Mouse (Mus musculus): ENCODE measurements around the gene Ap4s1. TPM values are rescaled to one million over a fixed set of nuclear protein-coding genes. Genes with fewer than 3 reads are reported as not detected.

The Ap4s1 gene
- polyA plus RNA-seq, 2 experiments = 6.4 to 16.8 TPM

DNA sequence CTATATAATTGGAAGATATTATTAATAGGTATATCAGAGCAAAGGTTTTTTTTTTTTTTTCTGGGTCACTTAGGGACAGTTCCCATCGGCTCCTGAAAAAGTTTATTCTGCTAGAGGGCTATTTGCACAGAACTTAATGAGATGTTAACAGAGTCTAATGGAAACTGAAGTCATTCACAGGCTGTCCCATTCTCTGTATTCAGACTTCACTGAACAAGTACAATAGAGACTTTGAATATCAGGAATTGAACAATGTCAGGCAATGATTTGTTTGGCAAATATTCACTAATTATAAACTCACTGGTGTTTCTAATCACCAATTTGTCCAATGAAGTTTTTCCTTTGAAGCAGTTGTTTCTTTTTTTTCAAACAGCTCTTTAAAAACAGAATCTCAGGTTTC is 46.0 kb downstream of the Ap4s1 start:
- no peaks in the 10 kb centered on the region for H3K9me3 ChIP-seq (ENCODE audit: control insufficient read depth, low read length)
- peaks cover 3% of the 10 kb centered on the region for H3K36me3 ChIP-seq (replicated peaks; ENCODE audit: control insufficient read depth, insufficient read depth, low read depth)
- TF ChIP-seq EP300 (IDR thresholded peaks at IDR 0.05; ENCODE audit: low read depth) = no peak
- TF ChIP-seq CTCF (IDR thresholded peaks at IDR 0.05; ENCODE audit: low read depth) = no peak
- no peaks in the 10 kb centered on the region for H3K4me1 ChIP-seq (replicated peaks; ENCODE audit: control insufficient read depth in 2 of 2, insufficient read depth in 2 of 2, low read length in 1 of 2)
- no peak overlapping the region for H3K9ac ChIP-seq (replicated peaks)
- H3K4me3 ChIP-seq (ENCODE audit: insufficient read depth in 1 of 2, low read depth in 2 of 2, low read length in 2 of 2) = no peak overlapping the region
- ATAC-seq (ENCODE audit: insufficient read depth) (no peak), DNase-seq (ENCODE audit: low read depth in 3 of 3, low spot score in 3 of 3) (no peak)
- H3K27me3 ChIP-seq (ENCODE audit: control insufficient read depth, insufficient read depth, low read length) = no peaks in the 10 kb centered on the region
- H3K27ac ChIP-seq = no peak overlapping the region
- WGBS (ENCODE audit: insufficient replicate concordance) = 73% methylated on average over 1 of the region's 1 CpGs
- no peak overlapping the region for H3K4me2 ChIP-seq (ENCODE audit: low read depth)

DNA sequence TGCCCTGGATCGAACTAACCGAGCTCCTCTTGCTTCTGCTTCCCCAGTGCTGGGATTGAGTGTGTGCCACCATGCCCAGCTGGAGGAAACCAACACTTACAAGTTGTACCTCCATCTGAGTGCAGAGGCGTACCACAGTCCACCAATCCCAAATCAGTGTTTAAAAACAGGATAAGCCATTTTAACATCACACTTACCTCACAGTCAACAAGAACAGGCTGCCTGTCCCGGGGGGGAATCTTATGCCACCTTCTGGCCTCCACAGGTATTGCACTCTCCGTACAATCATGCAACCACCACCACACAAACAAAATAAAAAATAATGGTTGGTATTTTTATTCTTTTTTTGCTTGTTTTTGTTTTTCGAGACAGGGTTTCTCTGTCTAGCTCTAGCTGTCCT is 50.9 kb downstream of the Ap4s1 start:
- 62% methylated on average over 6 of the region's 6 CpGs for WGBS (ENCODE audit: insufficient replicate concordance)
- Histone ChIP-seq H3K9me3 (ENCODE audit: control insufficient read depth, low read length) (no peaks in the 10 kb centered on the region), H3K4me2 (ENCODE audit: low read depth) (no peak overlapping the region), H3K27me3 (ENCODE audit: control insufficient read depth, insufficient read depth, low read length) (no peaks in the 10 kb centered on the region), H3K36me3 (replicated peaks; ENCODE audit: control insufficient read depth, insufficient read depth, low read depth) (peaks cover 46% of the 10 kb centered on the region), H3K9ac (replicated peaks) (no peak overlapping the region), H3K4me1 (replicated peaks; ENCODE audit: control insufficient read depth in 2 of 2, insufficient read depth in 2 of 2, low read length in 1 of 2) (no peaks in the 10 kb centered on the region), H3K4me3 (ENCODE audit: insufficient read depth in 1 of 2, low read depth in 2 of 2, low read length in 2 of 2) (no peak overlapping the region), H3K27ac (no peak overlapping the region)
- no peak for TF ChIP-seq EP300 (IDR thresholded peaks at IDR 0.05; ENCODE audit: low read depth)
- TF ChIP-seq CTCF (IDR thresholded peaks at IDR 0.05; ENCODE audit: low read depth) = peak; percentile 84
- DNase-seq (ENCODE audit: low read depth in 3 of 3, low spot score in 3 of 3) (peak in 2 of 3 experiments; percentile 6 to 10), ATAC-seq (ENCODE audit: insufficient read depth) (peak; percentile 24; the same call in 1 of the 2 replicates)

DNA sequence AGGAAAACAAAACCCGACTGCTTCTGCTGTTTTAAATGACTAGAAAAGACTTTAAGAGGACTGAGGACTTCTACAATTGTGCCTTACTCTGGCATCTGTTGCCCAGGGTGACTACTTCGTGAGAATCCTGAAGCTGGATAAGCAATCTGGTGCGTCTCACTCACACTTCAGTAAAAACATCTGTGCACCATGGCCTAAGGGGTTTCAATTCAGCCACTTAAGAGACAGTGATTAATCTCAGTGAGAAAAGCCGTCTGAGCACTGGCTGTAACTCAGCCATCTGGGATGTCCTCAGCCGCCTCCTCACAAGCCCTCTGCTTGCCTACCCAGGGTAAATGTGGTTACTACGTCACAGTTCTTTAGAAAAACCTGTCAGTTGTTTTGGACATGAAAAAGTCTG is 54.1 kb downstream of the Ap4s1 start:
- H3K36me3 ChIP-seq (replicated peaks; ENCODE audit: control insufficient read depth, insufficient read depth, low read depth) = peaks cover 73% of the 10 kb centered on the region
- no peak for ATAC-seq (ENCODE audit: insufficient read depth)
- no peak overlapping the region for H3K27ac ChIP-seq
- TF ChIP-seq CTCF (IDR thresholded peaks at IDR 0.05; ENCODE audit: low read depth) (no peak), EP300 (IDR thresholded peaks at IDR 0.05; ENCODE audit: low read depth) (no peak)
- no peak overlapping the region for H3K9ac ChIP-seq (replicated peaks)
- no peak for DNase-seq (ENCODE audit: low read depth in 3 of 3, low spot score in 3 of 3)
- 84% methylated on average over 6 of the region's 6 CpGs for WGBS (ENCODE audit: insufficient replicate concordance)
- H3K4me2 ChIP-seq (ENCODE audit: low read depth) = no peak overlapping the region
- H3K4me3 ChIP-seq (ENCODE audit: insufficient read depth in 1 of 2, low read depth in 2 of 2, low read length in 2 of 2) = no peak overlapping the region
- no peaks in the 10 kb centered on the region for H3K9me3 ChIP-seq (ENCODE audit: control insufficient read depth, low read length)
- H3K4me1 ChIP-seq (replicated peaks; ENCODE audit: control insufficient read depth in 2 of 2, insufficient read depth in 2 of 2, low read length in 1 of 2) = no peaks in the 10 kb centered on the region
- no peaks in the 10 kb centered on the region for H3K27me3 ChIP-seq (ENCODE audit: control insufficient read depth, insufficient read depth, low read length)

DNA sequence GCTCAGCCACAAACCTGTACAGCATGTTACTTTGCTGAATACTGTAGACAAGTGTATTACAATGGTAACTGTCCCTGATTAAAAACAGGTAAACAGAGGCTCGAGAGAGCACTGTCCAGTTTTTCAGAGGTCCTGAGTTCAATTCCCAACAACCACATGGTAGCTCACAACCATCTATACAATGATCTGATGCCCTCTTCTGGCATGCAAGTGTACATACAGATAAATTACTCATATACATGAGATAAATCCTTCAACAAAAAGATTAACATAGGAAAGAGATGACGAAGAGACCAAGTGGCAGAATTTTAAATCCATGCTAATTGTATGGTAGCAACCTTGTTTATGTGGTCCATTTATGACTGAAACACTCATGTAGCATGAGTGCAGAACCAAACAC is 56.5 kb downstream of the Ap4s1 start:
- no peaks in the 10 kb centered on the region for H3K9me3 ChIP-seq (ENCODE audit: control insufficient read depth, low read length)
- H3K4me1 ChIP-seq (replicated peaks; ENCODE audit: control insufficient read depth in 2 of 2, insufficient read depth in 2 of 2, low read length in 1 of 2) = no peaks in the 10 kb centered on the region
- ATAC-seq (ENCODE audit: insufficient read depth) (no peak), DNase-seq (ENCODE audit: low read depth in 3 of 3, low spot score in 3 of 3) (no peak)
- peaks cover 88% of the 10 kb centered on the region for H3K36me3 ChIP-seq (replicated peaks; ENCODE audit: control insufficient read depth, insufficient read depth, low read depth)
- no peak overlapping the region for H3K27ac ChIP-seq
- 72% methylated on average over 2 of the region's 2 CpGs for WGBS (ENCODE audit: insufficient replicate concordance)
- no peak overlapping the region for H3K9ac ChIP-seq (replicated peaks)
- TF ChIP-seq EP300 (IDR thresholded peaks at IDR 0.05; ENCODE audit: low read depth) (no peak), CTCF (IDR thresholded peaks at IDR 0.05; ENCODE audit: low read depth) (no peak; the same call in 1 of the 2 replicates)
- H3K4me2 ChIP-seq (ENCODE audit: low read depth) = no peak overlapping the region
- no peak overlapping the region for H3K4me3 ChIP-seq (ENCODE audit: insufficient read depth in 1 of 2, low read depth in 2 of 2, low read length in 2 of 2)
- no peaks in the 10 kb centered on the region for H3K27me3 ChIP-seq (ENCODE audit: control insufficient read depth, insufficient read depth, low read length)

DNA sequence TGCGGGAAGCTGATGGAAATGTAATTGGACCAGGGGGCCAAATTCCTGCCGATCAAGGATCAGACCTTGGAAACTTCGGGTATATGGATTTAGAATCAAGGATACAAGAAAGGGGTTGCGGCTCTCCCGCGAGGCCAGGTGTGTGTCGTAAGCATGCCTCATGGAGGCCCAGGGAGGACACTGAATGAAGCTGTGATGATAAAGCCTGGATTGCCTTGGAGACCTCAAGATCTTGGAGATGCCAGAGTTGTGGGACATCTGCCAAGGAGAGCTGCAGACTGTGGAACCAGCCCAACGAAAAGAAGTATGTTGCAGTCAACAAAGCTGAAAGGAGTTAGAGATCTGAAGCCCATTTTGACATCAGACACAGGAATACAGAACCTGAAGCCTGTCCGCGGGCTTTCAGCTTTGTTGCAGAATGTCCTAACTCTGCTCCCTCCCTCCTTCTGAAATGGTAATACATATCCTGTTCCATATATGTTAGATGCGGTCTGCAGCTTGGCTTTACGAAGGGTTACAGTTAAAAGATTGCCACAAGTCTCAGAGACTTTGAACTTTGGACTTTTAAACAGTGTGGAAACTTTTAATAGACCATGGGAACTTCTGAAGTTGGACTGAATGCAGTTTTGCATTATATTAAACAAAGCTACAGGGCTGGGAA is 65.2 kb downstream of the Ap4s1 start:
- no peak overlapping the region for H3K27ac ChIP-seq
- H3K4me3 ChIP-seq (ENCODE audit: insufficient read depth in 1 of 2, low read depth in 2 of 2, low read length in 2 of 2) = no peak overlapping the region
- DNase-seq (ENCODE audit: low read depth in 3 of 3, low spot score in 3 of 3) (no peak), ATAC-seq (ENCODE audit: insufficient read depth) (no peak)
- no peaks in the 10 kb centered on the region for H3K27me3 ChIP-seq (ENCODE audit: control insufficient read depth, insufficient read depth, low read length)
- no peaks in the 10 kb centered on the region for H3K4me1 ChIP-seq (replicated peaks; ENCODE audit: control insufficient read depth in 2 of 2, insufficient read depth in 2 of 2, low read length in 1 of 2)
- no peaks in the 10 kb centered on the region for H3K9me3 ChIP-seq (ENCODE audit: control insufficient read depth, low read length)
- H3K36me3 ChIP-seq (replicated peaks; ENCODE audit: control insufficient read depth, insufficient read depth, low read depth) = peaks cover 83% of the 10 kb centered on the region
- WGBS (ENCODE audit: insufficient replicate concordance) = 87% methylated on average over 12 of the region's 12 CpGs
- H3K4me2 ChIP-seq (ENCODE audit: low read depth) = no peak overlapping the region
- TF ChIP-seq CTCF (IDR thresholded peaks at IDR 0.05; ENCODE audit: low read depth) (no peak), EP300 (IDR thresholded peaks at IDR 0.05; ENCODE audit: low read depth) (no peak)
- H3K9ac ChIP-seq (replicated peaks) = no peak overlapping the region

Measured in liver, embryonic 14.5 days (tissue).